Mouse (Mus musculus): Measurements from ENCODE around the gene Gabbr1. TPM values are rescaled to one million over a fixed set of nuclear protein-coding genes. Genes with fewer than 3 reads are reported as not detected.

Gene Gabbr1
- 7.0 and 8.8 TPM in 2 replicates for polyA plus RNA-seq (2014; fragmentation: Nextera tagmentation; extraction: Ambion mirVana)

DNA sequence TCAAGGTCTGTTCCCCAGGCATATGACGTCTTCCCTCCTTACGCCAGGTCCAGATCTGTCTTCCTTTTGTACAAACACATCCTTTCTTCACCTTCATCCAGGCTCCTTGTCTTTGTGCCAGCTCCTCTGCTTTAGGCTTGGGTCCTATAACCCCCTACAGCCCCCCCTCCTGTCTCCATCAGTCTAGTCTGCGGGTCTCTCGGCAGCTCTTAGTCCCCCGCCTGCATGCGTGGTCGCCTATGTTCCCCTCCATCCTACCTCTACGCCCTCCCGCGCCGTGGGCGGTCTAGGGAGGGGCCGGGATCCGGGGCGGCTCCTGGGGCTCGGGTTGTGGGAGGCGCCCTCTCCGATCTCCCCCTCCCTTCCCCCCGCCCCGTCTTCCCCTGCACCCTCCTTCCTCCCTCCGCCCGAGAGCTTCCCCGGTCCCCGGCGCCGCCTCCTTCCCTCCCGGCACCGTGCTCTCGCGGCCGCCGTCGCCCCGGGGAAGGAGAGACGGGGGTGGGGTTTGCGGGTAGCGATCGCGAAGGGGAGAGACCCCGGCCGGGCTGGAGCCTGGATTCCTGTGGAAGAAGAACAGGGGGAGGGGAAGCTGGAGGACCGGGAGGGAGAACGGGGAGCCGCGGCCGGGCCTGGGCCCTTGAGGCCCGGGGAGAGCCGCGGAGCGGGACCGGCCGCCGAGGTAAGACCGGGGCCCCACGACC lies at the start of gene Gabbr1:
Gene Gabbr1, plus strand, starts transcription at position 356 of the 701 bp plus-strand sequence.
- no peak for TF ChIP-seq CTCF (IDR thresholded peaks at IDR 0.05; ENCODE audit: low read depth)
- Histone ChIP-seq H3K27ac (ENCODE audit: low read depth) (peak within 1 kb of the TSS; percentile 81), H3K27me3 (ENCODE audit: insufficient read depth, low read length) (no peaks in the 10 kb centered on the region; the same call in 1 of the 2 replicates), H3K9me3 (ENCODE audit: low read depth, low read length) (no peaks in the 10 kb centered on the region), H3K9ac (peak within 1 kb of the TSS; percentile 87), H3K4me3 (ENCODE audit: low read depth, low read length) (peak within 1 kb of the TSS; percentile 79), H3K4me2 (peak within 1 kb of the TSS; percentile 86), H3K4me1 (ENCODE audit: insufficient read depth) (0 out of 2 replicates have a peak, but pooled peaks cover 6% of the 10 kb centered on the region), H3K36me3 (ENCODE audit: insufficient read depth) (no peaks in the 10 kb centered on the region)
- peak; percentile 89 for DNase-seq
- WGBS: under 1% methylated on average over 40 of the region's 55 CpGs
- peak; percentile 87 for ATAC-seq (ENCODE audit: insufficient read depth)

DNA sequence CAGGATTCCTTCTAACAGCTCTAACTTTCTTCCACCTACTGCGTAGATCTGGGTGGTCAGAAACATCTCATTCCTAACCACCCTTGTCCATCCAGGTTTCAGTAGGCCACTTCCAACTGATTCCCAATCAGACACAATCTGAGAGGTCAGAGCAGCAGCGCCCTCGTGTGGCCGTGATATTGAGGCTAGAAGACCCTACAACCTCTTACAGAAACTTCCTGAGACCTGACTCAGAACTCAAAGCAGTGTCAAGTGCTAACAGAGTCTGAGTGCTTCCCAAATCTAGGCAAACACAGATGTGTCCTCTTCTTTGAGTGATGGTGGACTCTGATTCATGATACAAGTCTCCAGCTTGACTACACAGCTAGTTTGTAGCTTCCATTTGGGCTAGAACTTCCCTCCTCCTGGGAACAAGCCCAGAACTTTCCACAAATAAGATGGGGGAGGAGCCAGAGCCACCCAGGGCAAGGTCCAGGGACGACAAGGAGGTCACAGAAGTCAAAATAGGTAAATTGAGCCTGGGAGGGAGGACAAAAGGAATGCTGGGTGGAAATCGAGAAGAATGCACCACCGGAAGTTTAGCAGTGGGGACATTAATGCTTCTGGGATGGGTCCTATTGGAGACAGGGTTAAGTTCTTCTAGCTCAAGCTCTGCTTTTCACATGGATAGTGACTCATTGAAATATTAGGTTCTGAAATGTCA lies 48.6 kb upstream of the Gabbr1 start:
- 26% methylated on average over 7 of the region's 7 CpGs for WGBS
- peak; percentile 88 for TF ChIP-seq CTCF (IDR thresholded peaks at IDR 0.05; ENCODE audit: low read depth)
- ATAC-seq (ENCODE audit: insufficient read depth): 0 out of 2 replicates have a peak, but pooled peaks have one; percentile 41
- Histone ChIP-seq H3K27ac (ENCODE audit: low read depth) (no peak overlapping the region), H3K4me1 (ENCODE audit: insufficient read depth) (no peaks in the 10 kb centered on the region), H3K4me2 (no peak overlapping the region), H3K9me3 (ENCODE audit: low read depth, low read length) (no peaks in the 10 kb centered on the region), H3K27me3 (ENCODE audit: insufficient read depth, low read length) (no peaks in the 10 kb centered on the region), H3K36me3 (ENCODE audit: insufficient read depth) (no peaks in the 10 kb centered on the region), H3K9ac (no peak overlapping the region), H3K4me3 (ENCODE audit: low read depth, low read length) (no peak overlapping the region)
- peak; percentile 95 for DNase-seq

DNA sequence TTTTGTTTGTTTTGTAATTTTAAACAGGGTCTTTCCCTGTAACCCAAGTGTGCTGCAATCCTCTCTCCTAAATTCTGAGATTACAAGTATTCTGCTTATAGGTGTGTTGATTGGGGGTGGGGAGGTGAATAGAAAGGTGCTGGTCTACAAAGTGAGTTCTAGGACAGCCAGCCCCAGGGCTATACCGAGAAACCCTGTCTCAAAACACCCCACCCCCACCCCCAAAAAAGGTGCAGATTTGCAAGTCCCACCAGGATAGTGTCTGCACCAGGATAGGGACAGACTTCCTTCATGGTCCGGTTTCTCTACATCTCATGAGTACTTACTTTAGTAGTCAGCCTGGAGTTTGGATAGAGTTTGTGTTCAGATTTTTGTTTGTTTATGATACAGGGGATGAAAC lies 47.3 kb upstream of the Gabbr1 start:
- ATAC-seq (ENCODE audit: insufficient read depth): no peak
- no peak overlapping the region for H3K4me2 ChIP-seq
- H3K4me3 ChIP-seq (ENCODE audit: low read depth, low read length): no peak overlapping the region
- WGBS: 57% methylated on average over 2 of the region's 2 CpGs
- no peak for TF ChIP-seq CTCF (IDR thresholded peaks at IDR 0.05; ENCODE audit: low read depth)
- H3K27ac ChIP-seq (ENCODE audit: low read depth): no peak overlapping the region
- H3K36me3 ChIP-seq (ENCODE audit: insufficient read depth): no peaks in the 10 kb centered on the region
- H3K9ac ChIP-seq: no peak overlapping the region
- DNase-seq: no peak
- no peaks in the 10 kb centered on the region for H3K4me1 ChIP-seq (ENCODE audit: insufficient read depth)
- no peaks in the 10 kb centered on the region for H3K27me3 ChIP-seq (ENCODE audit: insufficient read depth, low read length)
- H3K9me3 ChIP-seq (ENCODE audit: low read depth, low read length): no peaks in the 10 kb centered on the region

DNA sequence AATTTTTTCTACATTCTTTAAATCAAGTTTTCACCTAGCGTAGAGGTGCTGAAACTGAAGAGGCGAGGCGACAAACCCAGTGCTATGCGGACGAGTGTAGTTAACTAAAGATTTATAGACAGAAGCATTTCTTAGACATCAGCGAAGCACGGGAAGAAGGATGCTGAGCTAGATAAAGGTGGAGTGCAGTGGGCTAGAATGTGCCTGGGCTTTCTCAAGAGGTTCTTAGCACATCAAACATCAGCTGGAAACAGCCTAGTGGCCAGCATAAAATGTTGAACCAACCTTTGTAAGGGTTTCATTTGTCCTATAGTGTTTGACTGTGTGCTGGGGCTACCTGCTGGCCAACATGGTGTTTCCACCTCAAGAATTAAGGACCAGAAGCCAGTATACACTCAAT lies 44.9 kb upstream of the Gabbr1 start, which contains the start of gene Zfp57:
Gene Zfp57, plus strand, starts transcription at position 301 of the 400 bp plus-strand sequence.
- H3K9ac ChIP-seq: no peak within 1 kb of the TSS
- peak within 1 kb of the TSS; percentile 70; the same call in 1 of the 2 replicates for H3K4me3 ChIP-seq (ENCODE audit: low read depth, low read length)
- no peak for TF ChIP-seq CTCF (IDR thresholded peaks at IDR 0.05; ENCODE audit: low read depth)
- no peaks in the 10 kb centered on the region for H3K4me1 ChIP-seq (ENCODE audit: insufficient read depth)
- peak within 1 kb of the TSS; percentile 78 for H3K4me2 ChIP-seq
- ATAC-seq (ENCODE audit: insufficient read depth) (no peak), DNase-seq (no peak)
- 85% methylated on average over 7 of the region's 7 CpGs for WGBS
- H3K36me3 ChIP-seq (ENCODE audit: insufficient read depth): peaks cover 10% of the 10 kb centered on the region; the same call in 1 of the 2 replicates
- H3K27me3 ChIP-seq (ENCODE audit: insufficient read depth, low read length): no peaks in the 10 kb centered on the region
- H3K9me3 ChIP-seq (ENCODE audit: low read depth, low read length): no peaks in the 10 kb centered on the region
- peak within 1 kb of the TSS; percentile 32; the same call in 1 of the 2 replicates for H3K27ac ChIP-seq (ENCODE audit: low read depth)

DNA sequence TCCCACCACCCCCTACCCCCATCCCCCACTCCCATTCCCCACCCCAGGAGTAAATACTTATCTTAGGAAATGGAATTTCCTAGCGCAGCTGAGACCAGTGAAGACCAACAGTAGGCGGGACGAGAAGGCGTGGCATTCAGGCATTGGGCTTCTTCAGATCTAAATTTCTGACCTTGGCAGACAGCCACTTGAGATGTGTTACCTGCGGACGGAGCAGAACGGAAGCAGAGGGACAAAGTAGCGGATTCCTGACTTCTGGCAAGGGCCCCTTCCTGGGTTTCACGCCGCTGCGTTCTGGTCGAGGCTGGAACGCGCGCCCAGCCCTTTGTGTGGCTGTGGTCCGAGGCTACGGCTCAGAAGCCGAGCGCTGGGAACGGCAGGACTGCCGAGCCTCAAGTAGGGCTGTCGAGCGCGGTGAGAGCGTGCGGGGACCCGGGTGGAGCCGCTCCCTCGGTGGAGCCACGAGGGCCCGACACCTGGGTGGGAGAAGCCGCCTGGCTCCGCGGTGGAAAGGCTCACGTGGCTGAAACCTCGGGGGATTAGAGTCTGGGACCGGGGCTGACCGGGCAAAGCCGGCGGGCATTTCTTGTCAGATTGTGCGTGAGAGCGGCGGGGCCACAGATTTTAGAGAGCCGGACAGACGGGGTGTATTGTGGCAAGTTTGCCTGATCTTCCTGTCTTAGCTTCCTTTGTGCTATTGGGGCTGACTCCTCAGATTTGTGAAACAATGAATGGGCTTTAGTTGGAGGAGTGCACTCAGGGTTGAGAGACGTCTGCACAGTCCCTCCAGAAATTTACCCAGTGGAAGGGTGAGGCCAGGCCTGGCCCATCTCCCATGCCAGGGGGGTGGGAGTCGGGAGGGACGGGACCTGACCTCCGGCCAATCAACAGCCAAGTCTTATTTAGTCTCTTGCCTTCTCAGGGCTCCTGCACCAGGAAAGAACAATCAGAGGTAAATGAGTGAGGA lies 43.1 kb upstream of the Gabbr1 start:
- Histone ChIP-seq H3K27ac (ENCODE audit: low read depth) (peak overlapping the region; percentile 95), H3K4me2 (peak overlapping the region; percentile 78), H3K27me3 (ENCODE audit: insufficient read depth, low read length) (no peaks in the 10 kb centered on the region), H3K36me3 (ENCODE audit: insufficient read depth) (peaks cover 26% of the 10 kb centered on the region), H3K4me1 (ENCODE audit: insufficient read depth) (no peaks in the 10 kb centered on the region), H3K9me3 (ENCODE audit: low read depth, low read length) (no peaks in the 10 kb centered on the region), H3K4me3 (ENCODE audit: low read depth, low read length) (peak overlapping the region; percentile 70), H3K9ac (peak overlapping the region; percentile 93)
- TF ChIP-seq CTCF (IDR thresholded peaks at IDR 0.05; ENCODE audit: low read depth): no peak
- ATAC-seq (ENCODE audit: insufficient read depth): peak; percentile 94
- 0% methylated on average over 49 of the region's 49 CpGs for WGBS
- DNase-seq: peak; percentile 95

DNA sequence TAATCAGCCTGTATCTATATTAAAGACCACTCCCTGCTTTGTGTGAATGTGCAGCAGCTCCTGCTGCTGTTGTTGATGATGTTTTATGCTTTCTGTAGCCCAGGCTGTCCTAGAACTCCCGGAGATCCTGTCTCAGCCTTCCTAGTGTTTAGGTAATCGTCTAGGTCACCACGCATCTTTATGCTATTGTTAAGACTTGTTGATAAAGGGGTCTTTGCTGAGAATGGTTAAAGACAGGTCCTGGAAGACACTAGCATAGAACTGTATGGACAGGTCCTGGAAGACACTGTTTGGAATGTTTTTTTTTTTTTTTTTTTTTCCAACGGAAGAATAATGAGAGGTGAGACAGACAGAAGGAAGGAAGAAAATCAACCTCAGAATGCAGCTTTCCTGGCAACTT lies 42.4 kb upstream of the Gabbr1 start:
- Histone ChIP-seq H3K27ac (ENCODE audit: low read depth) (no peak overlapping the region), H3K4me1 (ENCODE audit: insufficient read depth) (no peaks in the 10 kb centered on the region), H3K36me3 (ENCODE audit: insufficient read depth) (peaks cover 33% of the 10 kb centered on the region), H3K4me3 (ENCODE audit: low read depth, low read length) (peak overlapping the region; percentile 70), H3K9me3 (ENCODE audit: low read depth, low read length) (no peaks in the 10 kb centered on the region), H3K9ac (peak overlapping the region; percentile 93), H3K4me2 (peak overlapping the region; percentile 78), H3K27me3 (ENCODE audit: insufficient read depth, low read length) (no peaks in the 10 kb centered on the region)
- 15% methylated on average over 4 of the region's 4 CpGs for WGBS
- DNase-seq (peak; percentile 28), ATAC-seq (ENCODE audit: insufficient read depth) (no peak; the same call in 1 of the 2 replicates)
- no peak for TF ChIP-seq CTCF (IDR thresholded peaks at IDR 0.05; ENCODE audit: low read depth)

Measured in lung, embryonic 14.5 days (tissue).